Mouse (Mus musculus) thymus, postnatal 0 days (tissue): ENCODE data around the gene Ncbp1. TPM values are rescaled to one million over a fixed set of nuclear protein-coding genes. Genes with fewer than 3 reads are reported as not detected.

Experiments
- DNase-seq: peaks from one replicate; pipeline ENCODE4 v3.0.0-alpha.2; 2015; ENCODE audit warnings: low spot score
- polyA plus RNA-seq: library from polyadenylated mRNA; unstranded; fragments of >200 nt; fragmentation: Nextera tagmentation; extraction: Ambion mirVana; gene quantifications from 2 replicates; pipeline ENCODE4 v1.2.1, GENCODE M21; 2015

Gene Ncbp1
- 88.5 and 94.7 TPM in 2 replicates for polyA plus RNA-seq

DNA sequence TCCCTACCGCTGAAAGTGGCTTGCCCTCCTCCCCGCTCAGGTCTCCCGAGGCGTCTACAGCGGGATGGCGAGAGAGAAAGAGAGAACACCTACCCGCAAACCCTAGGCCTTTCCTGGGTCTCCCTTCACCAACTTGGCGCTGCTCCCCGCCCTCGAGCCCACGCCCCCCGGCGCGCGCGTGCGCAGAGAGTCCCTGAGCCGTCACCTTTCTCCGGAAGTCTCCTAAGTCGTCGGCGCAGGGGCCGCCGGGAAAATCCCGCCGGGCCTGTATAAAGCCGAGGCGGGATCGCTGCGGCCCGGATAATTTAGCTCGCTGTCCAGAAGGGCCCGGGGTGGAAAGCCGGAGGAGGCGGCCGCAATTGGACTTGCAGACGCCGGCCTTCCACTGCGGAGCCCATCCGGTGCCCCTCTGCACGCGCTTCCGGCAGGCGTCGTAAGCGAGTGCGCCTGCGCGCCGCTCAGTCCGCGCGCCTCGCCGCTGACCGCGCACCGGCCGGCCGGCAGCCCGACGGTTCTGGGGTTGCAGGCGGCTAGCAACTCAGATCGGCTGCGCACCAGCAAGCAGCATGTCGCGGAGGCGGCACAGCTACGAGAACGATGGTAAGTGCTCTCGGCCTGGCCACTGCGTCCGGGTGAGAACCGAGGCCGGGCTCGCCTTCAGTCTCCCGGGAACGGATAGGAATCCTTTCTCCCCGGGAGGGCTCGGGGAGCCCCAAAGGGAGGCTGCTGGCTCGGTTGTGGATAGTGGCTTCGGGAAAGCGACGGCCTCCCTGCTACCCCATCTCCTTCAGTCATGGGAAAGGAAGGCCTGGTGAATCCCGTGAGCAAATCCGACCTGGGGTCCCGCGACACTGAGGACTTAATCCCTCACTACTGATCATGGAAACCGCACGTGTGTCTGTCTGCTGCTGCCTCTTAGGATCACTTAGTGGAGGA is at the start of gene Ncbp1, which contains the start of gene Tstd2:
Gene Ncbp1 (plus strand): TSS at position 327 of the 936 bp plus-strand sequence.
Gene Tstd2 (minus strand): TSS at position 408 of the 936 bp plus-strand sequence.
- DNase-seq: peak; percentile 95

DNA sequence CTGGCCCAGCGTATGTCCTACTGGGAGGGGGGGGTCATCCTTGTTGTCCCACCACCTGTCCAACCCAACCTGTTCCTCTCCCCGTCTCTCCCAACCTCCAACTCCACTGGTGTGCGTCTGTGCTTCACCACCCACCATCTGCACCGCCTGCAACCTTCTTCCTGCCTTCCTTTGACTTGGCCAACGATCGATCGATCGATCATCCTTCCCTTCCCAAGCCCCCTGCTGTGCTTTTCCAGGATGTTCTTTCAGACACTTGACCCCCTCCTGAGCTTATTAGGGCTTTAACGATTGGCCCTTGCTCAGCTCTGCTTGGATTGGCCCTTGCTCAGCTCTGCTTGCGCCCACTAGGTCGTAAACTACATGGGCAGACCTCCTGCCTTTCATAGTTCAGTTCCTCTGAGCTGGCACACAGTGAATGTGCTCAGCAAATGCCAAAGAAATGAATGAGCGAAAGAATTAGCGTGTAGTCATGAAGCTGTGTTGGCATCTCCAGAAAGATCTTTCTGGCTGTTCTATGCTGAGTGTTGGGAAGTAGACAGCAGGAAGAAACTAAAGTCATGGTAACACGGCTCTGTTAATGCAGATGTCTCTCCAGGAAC is 48.8 kb upstream of the Ncbp1 start:
- no peak for DNase-seq

DNA sequence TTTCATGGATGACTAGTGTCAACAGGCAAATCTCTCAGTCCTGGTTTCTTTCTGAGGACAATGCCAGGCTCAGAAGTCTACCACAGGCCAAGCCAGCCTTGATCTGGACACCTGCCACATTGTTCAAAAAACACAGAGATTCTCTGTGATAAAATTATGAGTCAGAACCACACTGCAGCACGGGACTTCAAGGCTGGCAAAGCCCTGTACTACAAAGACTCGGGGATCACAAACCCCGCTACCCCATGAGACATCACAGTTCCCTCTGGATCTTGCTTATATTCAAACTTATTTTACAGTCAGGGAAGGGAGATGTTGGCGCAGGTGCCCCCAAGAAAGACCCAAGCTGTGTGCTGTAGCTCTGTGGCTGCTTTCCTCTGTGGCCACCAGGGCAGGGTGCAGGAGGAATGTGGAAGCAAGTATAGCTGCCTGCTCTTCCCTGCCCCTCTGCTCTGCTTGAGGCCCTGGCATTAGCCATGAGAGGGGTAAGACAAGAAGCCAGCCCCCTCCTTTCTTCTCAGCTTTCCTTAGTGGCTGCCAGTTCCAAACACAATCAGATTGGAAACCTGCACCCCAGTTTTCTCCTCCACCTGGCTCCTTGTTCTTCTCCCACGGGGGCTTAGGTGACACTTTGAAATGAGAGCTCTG is 45.9 kb upstream of the Ncbp1 start:
- DNase-seq: no peak

DNA sequence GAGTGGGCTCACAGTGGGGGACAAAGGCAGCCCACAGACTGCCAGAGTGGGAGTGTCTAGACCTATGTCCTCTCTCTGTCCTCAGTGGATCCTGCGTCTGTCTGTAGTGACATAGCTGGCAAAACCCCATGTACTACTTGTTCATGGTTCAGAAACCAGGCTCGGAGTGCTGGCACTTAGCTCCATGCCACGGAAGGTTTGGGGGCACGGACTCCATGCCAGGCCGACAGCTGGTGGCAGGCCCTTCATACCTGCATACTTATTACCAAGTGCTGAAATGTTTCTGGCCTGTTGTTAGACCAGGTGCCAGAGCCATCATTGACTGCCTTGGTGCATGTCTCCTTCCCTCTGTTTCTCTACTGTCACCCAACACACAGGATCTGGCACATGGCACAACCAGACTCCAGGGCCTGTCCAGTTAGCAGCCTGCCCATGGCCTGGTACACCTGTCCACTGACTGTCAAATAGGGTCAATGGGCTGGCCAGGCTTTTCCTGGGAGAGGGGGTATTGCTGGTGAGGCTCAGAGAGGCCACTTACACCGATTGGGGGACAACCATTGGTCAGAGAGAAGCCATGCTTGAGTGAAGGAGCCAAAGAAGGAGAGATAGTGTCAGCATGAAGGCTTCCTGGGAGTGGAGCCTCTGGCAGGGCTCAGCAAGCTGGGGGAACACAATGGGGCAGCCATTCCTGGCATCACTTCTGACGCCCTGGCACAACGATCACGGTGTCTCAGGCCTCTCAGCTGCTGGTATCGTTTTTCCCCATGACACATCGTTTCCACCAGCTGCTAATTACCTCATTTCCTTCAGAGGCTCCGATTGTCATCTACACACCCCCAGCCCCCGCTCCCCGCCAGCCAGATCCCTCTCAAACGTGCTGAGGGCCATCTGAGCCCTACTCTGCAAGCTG is 43.2 kb upstream of the Ncbp1 start:
- peak; percentile 13 for DNase-seq

DNA sequence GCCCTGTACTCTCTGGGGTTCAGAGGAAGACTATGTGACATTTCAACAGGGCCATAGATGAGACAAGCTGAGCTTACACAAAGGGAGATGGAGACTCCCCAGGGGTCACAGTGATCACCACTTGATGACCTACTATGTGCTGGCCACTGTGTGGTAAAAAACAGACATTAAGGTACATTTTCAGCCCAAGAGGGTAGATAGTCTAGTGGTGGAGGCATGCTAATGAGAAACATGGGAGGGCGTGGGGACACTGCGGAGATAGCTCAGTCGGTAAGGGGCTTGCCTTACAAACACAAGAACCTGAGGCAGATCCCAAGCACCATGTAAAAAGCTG is 42.6 kb upstream of the Ncbp1 start:
- DNase-seq: no peak

DNA sequence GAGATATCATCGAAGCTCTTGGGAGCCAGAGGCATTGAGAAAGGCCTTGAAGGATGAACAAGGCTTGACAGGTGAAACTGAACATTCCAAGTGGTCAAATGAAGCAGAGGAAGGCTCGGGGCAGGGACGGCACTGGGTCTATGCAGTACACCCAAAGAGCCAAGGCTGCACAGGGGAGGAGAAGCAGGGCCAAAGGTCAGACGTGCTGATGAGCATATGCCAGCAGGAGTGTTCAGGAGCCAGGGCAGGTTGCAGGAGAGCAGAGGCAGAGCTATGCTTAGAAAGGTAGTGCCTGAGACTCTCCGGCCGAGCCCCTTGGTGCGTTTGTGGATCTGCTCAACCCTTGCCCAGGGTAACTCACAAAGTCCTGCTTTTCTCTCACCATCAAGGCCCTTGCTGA is 41.9 kb upstream of the Ncbp1 start:
- no peak for DNase-seq

DNA sequence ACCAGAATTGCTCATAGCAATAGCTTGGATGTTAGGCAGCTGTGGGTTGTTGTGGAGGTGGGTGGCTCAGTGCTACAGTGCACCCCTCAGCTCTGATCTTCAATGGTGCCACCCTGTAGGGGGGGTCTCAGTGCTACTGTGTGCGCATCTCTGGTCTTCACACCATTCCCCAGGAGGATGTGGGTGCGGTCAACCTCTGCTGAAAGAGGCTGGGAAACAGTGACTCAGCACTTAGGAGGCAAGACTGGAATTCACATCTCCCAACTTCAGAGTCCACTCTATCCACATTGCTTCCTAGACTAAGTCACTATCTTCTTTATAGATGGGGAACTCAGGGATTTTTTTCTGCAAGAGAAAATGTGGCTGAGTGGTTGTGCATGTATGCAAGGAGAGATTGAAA is 40.8 kb upstream of the Ncbp1 start:
- no peak for DNase-seq

DNA sequence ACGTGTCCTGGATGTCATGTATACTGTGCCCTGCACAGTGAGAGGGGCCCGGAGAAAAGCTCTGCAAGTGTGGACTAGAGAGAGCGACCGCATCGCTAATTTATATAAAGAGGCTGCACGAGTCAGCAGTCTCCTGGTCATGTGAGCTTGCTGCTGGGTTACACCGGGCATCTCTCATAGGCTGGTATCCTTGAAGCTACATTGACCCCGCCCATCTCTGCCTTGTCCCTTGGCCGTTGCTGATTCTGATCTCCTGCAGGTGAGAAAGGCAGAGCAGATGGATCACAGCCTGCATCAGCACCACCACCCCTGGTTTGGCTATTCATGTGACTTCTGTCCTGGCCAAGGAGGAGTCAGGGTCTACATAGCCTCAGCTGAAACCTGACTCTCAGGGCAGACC is 39.3 kb upstream of the Ncbp1 start:
- no peak for DNase-seq

DNA sequence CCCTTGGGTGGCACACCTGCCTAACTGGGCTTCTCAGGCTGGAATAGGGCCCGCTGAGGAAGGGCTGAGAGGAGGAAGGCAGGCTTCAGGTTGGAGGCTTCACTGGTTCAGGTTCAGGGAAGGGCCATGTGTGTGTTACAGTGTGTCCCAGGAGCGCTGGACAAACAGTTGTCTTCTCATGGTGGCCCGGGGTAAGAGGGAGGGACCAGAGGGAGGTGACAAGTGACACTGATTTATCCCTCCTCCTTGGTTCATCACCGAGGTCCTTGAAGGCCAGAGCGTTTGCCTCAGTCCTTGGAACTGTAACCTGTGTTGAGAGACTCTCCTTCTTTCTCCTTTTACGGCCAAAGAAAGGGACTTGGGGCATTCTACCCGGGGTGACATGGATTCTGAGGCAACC is 37.9 kb upstream of the Ncbp1 start:
- DNase-seq: no peak

DNA sequence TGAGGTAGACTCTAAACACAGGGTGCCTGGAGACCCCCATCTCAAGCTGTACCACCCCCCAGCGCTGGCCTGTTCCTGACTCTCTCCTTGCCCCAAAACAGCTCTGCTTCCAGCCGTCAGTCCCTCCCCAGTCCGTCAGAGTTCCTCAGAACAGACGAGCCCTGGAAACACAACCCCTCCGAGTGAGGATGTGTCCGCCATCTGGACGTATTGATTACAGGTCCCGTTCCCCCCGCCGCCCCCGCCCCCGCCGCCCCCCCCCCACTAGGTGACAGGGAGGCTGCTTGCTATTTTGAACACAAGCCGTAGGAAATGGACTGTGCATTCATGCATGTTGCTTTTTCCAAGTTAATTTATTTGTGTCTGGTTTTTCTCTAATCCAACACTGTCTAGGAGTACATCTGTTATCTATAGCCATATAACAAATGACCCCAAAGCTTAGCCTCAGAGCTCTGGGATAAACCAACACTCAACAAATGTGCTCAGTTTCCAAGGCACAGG is 37.2 kb upstream of the Ncbp1 start:
- DNase-seq: no peak

DNA sequence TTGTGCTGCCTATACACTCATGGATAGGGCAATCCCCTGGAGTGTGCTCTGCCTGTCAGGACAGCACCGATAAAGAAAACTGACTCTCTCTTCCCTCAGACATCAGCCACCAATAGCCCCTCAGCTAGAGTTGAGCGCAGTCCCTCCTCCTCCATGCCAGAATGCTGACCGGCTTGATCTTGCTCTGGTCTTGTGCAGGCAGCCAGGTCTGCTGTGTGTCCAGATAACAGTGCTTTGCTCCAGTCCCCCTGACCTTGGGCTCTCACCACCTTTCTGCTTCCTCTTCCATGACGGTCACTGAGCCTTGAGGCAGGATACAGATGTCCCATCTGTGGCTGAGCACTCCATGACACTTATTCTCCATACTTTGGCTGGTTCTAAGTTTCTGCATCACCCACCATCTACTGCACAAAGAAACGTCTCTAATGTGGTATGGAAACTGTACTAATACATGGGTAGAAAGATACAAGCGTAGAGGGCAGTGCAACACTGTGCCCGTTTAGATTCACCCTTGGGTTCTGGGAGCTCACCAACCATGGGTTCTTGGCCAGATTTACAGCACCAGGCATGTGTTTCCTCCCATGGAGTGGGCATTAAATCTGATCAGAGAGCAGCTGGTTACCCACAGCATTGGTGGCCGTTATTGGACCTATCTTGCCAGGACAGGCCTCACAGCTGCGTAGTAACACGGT is 36.2 kb upstream of the Ncbp1 start:
- no peak for DNase-seq

DNA sequence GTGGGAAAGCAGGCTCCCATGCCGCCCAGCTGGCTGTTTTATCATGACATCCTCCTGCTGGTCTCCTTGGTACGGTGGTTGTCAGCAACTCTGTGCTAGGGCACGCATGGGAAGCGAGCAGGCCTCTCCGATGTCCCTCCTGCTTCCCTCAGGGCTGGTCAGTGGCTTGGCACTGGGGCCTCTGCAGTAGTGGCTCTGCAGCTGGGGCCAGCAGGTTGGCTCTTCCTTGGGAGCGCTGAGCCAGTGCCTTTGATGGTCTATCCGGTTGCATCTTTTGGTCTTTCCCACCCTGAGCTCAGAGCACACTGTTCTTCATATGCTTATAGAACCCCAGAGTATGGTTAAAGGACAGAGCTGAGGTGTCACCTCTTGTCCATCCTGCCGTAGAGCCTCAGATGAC is 28.3 kb upstream of the Ncbp1 start:
- no peak for DNase-seq

DNA sequence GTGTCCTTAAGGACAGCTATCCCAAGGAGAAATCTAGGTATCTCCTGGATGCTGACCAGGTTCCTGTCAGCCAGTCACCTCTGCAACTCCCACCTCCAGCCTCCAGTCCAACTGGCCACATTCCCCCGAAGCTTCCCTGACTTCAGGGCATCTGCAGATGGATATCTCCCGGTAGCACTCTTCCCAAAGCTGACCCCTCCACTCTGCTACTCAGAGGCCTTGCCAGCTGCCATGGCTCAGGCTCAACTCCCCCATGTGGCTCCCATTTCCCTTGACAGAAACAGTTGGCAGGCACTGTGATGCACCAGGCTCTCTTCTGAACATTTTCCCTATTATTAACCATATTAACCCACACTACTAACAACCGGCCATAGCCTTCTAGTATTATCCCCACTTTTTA is 27.1 kb upstream of the Ncbp1 start:
- DNase-seq: no peak

DNA sequence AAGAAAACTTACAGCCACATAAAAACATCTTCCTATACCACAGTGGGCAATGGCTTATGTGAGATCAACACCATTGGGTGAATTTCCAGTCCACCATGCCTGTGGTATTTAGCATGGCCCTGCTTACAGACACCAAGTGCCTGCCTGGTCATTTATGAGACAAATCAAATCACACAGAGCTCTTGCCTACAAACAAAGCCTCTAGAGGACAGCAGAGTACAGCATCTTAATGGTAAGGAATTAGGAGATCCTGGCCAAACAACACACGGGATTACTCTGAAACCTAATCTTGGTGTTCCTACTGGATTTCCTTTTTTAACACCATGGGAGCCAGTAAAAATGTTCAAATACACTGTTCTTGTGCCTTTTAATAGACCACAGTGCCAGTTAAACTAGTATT is 23.1 kb upstream of the Ncbp1 start:
- no peak for DNase-seq

DNA sequence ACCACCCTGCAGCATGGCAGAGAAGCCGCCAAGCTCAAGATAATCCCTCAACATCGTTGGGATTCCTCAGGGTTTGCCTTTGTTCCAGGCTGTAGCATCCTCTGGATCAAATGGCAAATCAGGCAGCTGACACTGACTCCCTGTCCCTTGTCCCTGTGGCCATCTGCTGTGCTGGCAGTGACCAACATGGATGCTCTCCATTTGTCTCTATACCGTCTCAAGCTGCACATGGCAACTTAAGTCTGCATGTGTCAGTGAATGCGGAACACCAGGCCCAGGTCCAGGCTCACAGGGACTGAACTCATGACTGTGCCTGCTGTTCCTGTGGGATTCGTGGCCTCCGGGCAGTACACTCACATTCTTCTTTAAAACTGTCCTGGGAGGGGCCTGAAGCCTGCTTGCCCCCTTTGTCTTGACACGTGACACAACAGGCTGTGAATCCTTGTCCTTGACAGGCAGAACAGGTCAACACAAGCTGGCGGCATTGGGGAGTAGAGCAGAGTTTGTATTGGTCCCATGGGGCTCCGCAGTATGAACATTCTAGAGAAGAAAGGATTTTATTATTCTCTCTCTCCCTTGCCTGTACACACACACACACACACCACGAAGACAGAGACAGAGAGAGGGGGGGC is 21.8 kb upstream of the Ncbp1 start:
- DNase-seq: no peak

DNA sequence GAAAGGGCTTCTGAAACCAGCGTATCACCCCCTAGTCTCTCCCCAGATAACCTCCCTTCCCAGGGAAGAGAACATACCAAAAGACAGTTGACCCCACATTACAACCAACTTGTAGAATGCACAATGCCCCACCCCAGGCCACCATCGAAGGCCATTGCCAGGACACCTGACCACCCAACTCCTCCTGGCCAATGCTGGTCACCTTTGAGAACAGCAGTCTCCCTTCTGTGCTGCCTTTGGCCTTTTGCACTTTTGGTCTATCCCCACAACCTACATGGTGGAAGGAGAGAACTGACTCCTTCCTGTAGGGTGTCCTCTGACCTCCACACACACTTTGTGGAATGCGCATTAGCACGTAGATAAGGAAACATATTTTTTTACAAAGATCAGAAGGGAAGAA is 20.9 kb upstream of the Ncbp1 start:
- DNase-seq: no peak

DNA sequence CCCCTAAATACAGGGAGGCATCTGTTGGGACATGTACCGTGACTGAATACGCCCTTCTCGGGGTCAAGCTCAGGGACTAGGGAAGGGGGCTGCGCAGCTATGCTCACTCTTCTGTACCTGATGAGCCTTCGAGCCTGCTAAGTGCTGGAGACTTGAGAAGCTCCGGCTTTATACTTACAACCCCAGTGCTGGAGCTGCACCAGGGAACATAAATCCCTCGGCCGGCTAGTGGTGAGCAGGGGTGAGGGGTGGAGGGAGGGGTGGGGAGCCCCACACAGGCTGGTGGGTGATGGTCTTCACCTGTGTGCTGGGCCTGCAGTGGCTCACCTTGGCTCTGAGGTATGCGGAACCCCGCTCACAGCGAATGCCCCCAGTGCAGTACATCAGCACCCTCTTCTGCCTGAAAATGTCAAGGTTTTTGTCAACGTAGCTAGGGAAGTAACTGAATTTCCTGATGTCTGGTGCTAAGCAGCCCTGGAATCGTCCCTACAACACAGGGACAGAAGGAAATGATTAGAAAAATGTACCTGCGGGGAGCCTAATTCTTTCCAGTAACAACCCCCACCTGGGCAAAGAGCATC is 18.8 kb upstream of the Ncbp1 start:
- DNase-seq: no peak

DNA sequence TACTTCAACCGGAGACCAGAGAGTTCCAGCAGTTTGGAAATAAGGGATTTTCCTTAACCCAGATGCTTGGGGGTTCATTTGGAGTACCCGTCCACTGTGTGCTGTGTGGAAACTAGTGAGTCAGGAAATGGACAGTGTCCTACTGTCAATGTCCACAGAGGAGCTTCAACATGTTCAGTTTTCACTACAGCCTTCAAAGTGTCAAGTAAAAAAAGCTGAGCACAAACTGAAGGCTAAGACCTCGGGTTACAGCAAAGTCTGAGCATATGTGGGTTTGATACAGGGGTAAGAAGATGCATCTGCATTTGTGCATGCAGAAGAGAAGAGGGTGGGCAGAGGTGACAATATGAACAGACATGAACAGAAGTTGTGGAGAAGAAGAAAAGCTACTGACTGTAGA is 17.6 kb upstream of the Ncbp1 start:
- no peak for DNase-seq

DNA sequence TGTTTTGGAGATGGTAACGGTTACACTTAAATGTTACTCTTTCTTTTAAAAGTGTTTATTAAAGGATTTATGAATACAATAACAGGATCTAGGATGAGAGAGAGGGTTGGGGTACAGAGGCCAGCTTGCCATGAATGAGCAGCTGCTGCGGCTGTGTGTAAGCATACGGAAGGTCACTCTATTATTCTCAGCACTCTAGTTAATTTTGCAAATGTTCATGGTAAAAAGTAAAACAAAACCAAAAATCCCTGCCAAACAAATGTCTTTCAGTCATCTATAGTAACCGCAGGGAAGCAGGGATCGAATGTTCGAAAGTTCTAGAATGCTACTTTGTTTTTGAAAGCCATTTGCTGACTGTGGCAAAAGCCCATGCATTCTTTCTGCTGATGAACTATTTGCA is 15.1 kb upstream of the Ncbp1 start:
- DNase-seq: no peak

DNA sequence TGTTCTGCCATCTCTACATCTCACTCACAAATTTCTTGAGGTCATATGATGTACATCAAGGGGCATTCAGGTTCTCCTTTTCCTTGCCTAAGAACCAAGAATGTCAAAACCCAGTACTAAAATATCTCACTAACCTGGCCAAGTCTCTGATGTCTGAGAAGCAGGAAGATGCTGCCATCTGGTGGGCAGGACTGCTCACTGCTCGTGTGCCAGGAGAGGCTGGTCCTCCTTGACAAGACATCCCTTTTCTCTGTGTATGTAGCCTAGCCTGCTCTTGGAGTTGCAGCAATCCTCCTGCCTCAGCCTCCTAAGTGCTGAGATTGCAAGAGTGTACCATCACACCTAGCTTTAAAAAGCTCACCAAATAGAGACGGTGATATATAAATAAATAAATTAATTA is 11.9 kb upstream of the Ncbp1 start:
- DNase-seq: peak; percentile 72
